Mouse (Mus musculus) 416B (cell line): ENCODE measurements at regions not wholly inside any gene's neighbourhood (a gene's known extent, or its start where the extent isn't known, plus 50 kb on each side); places are given as distances from the start of the nearest gene placed in this dataset.

Experiments used
- DNase-seq: peaks from one replicate; pipeline ENCODE4 v3.0.0; 2011; ENCODE audit warnings: low read depth

DNA sequence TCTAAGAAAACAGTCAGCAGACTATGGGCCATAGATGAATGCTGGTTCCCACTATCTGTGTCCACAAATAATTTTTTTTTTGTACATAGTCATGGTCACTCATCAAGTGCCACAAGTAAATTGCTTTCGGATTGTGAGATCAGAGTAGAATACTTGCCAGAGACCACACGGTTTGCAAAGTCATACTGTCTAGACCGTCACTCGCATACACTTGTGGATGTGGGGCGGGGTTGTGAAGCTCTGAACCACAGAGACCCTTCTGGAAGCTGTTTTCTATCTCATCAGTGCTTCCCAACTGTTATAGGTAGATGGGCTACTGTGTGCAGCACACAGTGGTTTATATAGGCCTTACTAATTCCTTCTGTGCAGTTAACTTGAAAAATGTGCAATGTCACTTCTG is 100.9 kb upstream of the Runx1 start:
- DNase-seq, result no peak

- DNase-seq, result peak; percentile 34
Observed at GRCm38 (mm10) chr16:92920947-92921346, 95.0 kb upstream of the Runx1 start.

DNA sequence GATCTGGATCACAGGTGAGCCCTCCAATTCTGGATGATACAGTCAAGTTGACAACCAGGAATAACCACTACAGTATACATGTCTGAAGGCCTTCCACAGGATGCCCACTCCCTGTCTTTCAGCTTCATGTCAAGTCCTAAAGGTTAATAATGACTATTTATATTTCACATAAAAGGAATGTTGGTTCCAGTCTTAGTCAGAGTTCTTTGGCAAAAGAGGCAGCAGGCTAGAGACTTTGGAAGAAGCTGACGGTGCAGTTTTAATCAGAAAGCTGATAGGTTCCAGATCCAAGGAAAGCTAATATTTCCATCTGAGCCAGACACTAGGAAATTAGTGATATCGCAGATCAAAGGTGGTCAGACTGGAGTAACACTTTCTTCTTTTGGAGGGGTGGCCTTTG is 91.4 kb upstream of the Runx1 start:
- no peak for DNase-seq

GRCm38 (mm10) chr16:92915651-92916050 is 89.7 kb upstream of the Runx1 start:
- DNase-seq, result no peak

DNA sequence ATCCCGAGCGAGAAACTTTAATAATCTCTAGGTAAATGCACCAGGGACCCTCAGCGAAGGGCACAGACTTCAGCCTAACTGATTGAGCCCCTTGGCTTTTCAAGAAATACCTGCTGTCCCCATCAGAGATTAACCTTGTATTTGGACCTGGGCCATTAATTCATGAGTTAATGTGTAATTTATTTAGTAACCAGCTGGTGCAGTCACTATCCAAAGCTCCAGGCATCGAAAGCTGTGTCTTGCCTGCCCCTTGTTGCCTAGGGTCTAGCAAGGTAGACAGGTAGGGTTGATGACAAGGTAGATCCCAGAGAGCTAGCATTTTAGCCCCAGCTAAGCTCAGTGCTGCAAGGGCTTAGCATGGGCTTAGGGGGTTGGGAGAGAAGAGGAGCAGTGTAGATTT is 80.9 kb upstream of the Runx1 start:
- DNase-seq, result no peak

DNA sequence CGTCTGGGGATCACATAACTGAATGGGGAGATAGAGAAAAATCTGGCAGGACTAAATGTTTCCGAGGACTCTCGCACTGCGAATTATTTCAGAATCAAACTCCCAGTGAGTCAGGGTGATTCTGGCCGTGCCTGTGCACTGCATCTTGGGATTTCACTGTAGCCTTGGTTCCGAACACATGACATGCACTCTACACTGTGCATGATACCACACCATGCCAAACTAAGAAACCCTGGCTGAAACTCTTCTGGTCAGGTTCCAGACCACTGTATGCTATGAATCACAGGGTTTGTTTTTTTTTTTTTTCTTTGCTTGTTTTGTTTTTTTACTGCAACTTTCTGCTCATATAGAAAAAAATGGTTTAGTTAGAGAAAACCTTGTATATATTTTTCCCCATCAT is 79.7 kb upstream of the Runx1 start:
- DNase-seq, result no peak

DNA sequence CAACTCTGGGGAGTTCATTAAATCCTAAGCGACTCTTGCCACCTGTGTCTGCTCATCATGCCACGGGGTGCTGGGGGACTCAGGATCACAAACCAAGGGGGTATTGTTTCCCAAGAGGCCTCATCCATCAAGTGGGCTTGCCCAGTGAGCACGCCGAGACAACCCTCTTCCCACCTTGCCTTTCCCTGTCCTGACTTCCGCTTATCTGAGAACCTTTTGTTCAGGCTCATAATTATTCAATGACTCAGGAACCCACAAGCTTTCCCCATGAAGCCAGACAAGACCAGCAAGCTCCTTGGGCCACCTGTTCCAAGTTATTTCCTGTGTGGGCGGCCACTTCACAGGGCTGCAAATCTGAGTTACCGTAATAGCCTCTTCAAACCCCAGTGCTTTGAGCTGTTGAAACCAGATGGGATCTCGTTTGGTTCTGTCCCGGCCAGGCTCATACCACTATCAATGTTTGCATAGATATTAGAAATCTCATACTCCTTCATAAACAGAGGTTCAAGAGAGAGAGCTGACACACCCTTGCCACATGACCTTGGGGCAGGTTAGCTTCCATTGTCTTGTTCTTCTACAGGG is 78.0 kb upstream of the Runx1 start:
- peak; percentile 87 for DNase-seq

- no peak for DNase-seq
Observed at GRCm38 (mm10) chr16:92903486-92903885, 77.5 kb upstream of the Runx1 start.

DNA sequence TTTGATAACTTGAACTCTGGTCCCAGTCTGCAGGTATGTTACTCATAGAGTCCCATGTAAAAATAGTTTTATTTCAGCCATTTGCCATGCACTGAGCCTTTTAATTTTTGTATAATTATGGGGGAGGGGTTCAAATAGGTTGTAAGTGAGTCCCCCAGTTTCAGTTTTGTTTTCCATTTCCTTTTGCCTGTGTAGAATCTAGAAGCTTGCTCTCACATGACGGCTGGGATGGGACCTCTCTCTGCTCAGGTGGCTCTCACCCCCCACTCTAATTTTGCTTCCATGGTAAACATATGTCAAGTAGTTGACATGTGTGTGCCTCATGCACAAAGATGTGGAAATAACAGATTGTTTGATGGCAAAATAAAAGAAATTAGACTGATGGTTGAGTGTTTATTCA is 73.8 kb upstream of the Runx1 start:
- DNase-seq, result no peak

- DNase-seq, result no peak
Observed at GRCm38 (mm10) chr16:92891741-92892140, 65.8 kb upstream of the Runx1 start.

GRCm38 (mm10) chr16:92890713-92891112 is 64.8 kb upstream of the Runx1 start:
- no peak for DNase-seq

- no peak for DNase-seq
Observed at GRCm38 (mm10) chr16:92889537-92889936, 63.6 kb upstream of the Runx1 start.

DNA sequence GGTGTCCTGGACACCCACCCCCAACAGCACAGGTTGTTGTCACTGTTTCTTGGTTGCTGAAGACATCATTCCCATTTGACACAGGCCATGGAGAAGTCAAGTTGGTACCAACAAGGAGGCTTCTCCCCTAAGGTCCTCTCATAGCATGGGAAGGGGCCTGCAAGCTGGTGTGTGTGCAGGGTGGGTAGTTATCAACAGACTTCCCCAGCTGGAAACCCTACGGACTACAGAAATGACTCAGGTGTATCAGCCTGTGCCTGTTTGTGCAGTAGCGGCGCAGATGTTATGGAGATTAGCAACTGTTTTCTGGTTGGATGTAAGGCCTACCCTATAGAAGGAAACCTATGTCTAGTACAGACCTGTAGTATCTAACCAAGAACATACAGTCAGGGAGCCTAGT is 60.3 kb upstream of the Runx1 start:
- no peak for DNase-seq

- peak; percentile 73 for DNase-seq
Observed at GRCm38 (mm10) chr16:92883821-92884272, 57.9 kb upstream of the Runx1 start.

- peak; percentile 88 for DNase-seq
Observed at GRCm38 (mm10) chr16:92880356-92881043, 54.6 kb upstream of the Runx1 start.

- DNase-seq, result no peak
Observed at GRCm38 (mm10) chr16:92878081-92878480, 52.1 kb upstream of the Runx1 start.
